ENCODE assay signal across 8 mouse cellular contexts in the genomic region with DNA sequence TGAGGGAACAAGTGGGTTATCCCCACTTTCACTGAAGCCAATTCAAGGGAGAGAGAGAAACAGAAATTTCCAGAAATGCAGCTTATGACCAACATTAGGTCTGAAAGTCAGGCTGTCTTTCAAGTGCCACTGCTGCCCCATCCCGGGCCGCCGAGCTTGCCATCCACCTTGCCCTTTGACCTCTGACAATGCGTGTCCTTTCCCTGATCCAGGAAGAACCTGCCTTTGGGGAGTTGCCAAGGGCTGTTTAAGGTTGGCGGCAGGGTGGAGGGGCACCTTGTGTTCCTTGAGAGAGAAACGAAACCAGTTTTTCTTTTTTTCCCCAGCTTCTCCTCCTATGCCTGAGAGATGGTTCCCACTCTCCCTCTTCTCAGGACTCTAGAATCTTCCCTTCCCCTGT. TPM values are rescaled to one million over a fixed set of nuclear protein-coding genes. Genes with fewer than 3 reads are reported as not detected.
"Had no signal": no experiment of that assay in that cellular context is flagged by ENCODE, and none has a peak within 500 bp of the region (broad histone marks: within the 10 kb centered on the region; RNA-seq: fewer than 3 reads in every experiment).

No protein-coding gene starts in this region.

RNA-seq across cellular contexts. Expression of gene Lypd8, which starts 12.7 kb away (rescaled TPM):
- polyA plus RNA-seq: neural tube, embryonic 11.5 days; neural tube, embryonic 12.5 days; neural tube, embryonic 13.5 days; neural tube, embryonic 14.5 days had no signal

RNA-seq across cellular contexts. Expression of gene 1810065E05Rik, which starts 54.7 kb away (rescaled TPM):
- polyA plus RNA-seq: neural tube, embryonic 11.5 days; neural tube, embryonic 12.5 days; neural tube, embryonic 13.5 days; neural tube, embryonic 14.5 days; neural tube, embryonic 15.5 days; stomach, embryonic 14.5 days; stomach, embryonic 16.5 days; urinary bladder, adult 2 months had no signal
